Mouse (Mus musculus) CH12.LX (cell line): ENCODE results near the gene Tmem170.

ENCODE experiments used
- CTCF ChIP-seq, 2 experiments: IDR thresholded peaks in 1 of 2; conservative IDR thresholded peaks in 1 of 2; 2 replicates each; pipeline ENCODE4 v1.5.1; 2011 to 2012; ENCODE audit warnings: low read depth in 2 of 2, low read length in 2 of 2, improper control_type of control experiment in 1 of 2, inconsistent platforms in 1 of 2, mild to moderate bottlenecking in 1 of 2, moderate library complexity in 1 of 2
- E2F4 ChIP-seq: IDR thresholded peaks from 2 replicates; pipeline ENCODE4 v1.6.1; 2011; ENCODE audit warnings: low read depth, low read length, improper control_type of control experiment; ENCODE audit not compliant: insufficient replicate concordance
- EP300 ChIP-seq: IDR thresholded peaks from 2 replicates; pipeline ENCODE4 v1.6.1; 2011; ENCODE audit warnings: low read length, improper control_type of control experiment
- POLR2A ChIP-seq: IDR thresholded peaks from 2 replicates; pipeline ENCODE4 v1.6.1; 2011; ENCODE audit warnings: low read depth, mild to moderate bottlenecking, improper control_type of control experiment, low read length
- POLR2AphosphoS2 ChIP-seq: IDR thresholded peaks from 2 replicates; pipeline ENCODE4 v1.6.1; 2011; ENCODE audit warnings: low read depth, low read length, improper control_type of control experiment
- RAD21 ChIP-seq: IDR thresholded peaks from 2 replicates; pipeline ENCODE4 v1.6.1; 2011; ENCODE audit warnings: low read depth, mild to moderate bottlenecking, low read length, improper control_type of control experiment, moderate library complexity
- USF1 ChIP-seq: IDR thresholded peaks from 2 replicates; pipeline ENCODE4 v1.6.1; 2014; ENCODE audit warnings: low read depth, mild to moderate bottlenecking, inconsistent platforms, low read length, improper control_type of control experiment
- ZKSCAN1 ChIP-seq: IDR thresholded peaks from 2 replicates; pipeline ENCODE4 v1.6.1; 2012; ENCODE audit warnings: low read depth, inconsistent platforms, low read length, improper control_type of control experiment, borderline replicate concordance

DNA sequence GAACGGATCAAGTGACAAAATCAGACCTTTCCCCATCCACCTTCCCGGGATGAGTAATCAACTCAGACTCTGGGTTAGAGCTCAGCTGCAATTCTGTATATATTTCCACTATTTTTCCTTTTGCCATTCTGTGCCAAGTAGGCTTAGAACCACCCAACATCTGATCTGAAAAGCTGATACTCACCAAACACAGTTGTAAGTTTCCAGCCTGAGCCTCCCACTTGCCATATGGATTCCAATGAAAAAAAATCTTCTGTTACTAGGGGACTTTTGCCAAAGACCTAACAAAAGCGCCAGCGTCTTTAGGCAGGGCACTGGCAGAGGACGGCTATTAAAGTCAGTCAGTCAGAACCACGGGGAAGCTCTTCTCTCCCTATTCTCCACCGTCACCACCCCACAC is 35.0 kb upstream of the Tmem170 start:
- no peak for TF ChIP-seq CTCF (conservative IDR thresholded peaks at IDR 0.05 in 1 of 2, IDR thresholded peaks at IDR 0.05 in 1 of 2; ENCODE audit: low read depth in 2 of 2, low read length in 2 of 2)
- no peak for TF ChIP-seq USF1
- no peak for TF ChIP-seq E2F4
- TF ChIP-seq ZKSCAN1 = no peak
- TF ChIP-seq RAD21 = no peak
- TF ChIP-seq POLR2A = no peak
- TF ChIP-seq EP300 = no peak
- no peak for TF ChIP-seq POLR2AphosphoS2
